Mouse (Mus musculus) urinary bladder, postnatal 10 days (tissue): ENCODE measurements at regions not wholly inside any gene's neighbourhood (a gene's known extent, or its start where the extent isn't known, plus 50 kb on each side); places are given as distances from the start of the nearest gene placed in this dataset.

Experiments used
- DNase-seq: peaks from one replicate; pipeline ENCODE4 v3.0.0; 2022; ENCODE audit warnings: low spot score

- DNase-seq, result no peak
Observed at GRCm38 (mm10) chr5:51840638-51841329, 273.3 kb upstream of the Ppargc1a start.

GRCm38 (mm10) chr5:51839292-51839691 is 271.8 kb upstream of the Ppargc1a start:
- DNase-seq, result no peak

- no peak for DNase-seq
Observed at GRCm38 (mm10) chr5:51830551-51830950, 263.0 kb upstream of the Ppargc1a start.

- DNase-seq, result no peak
Observed at GRCm38 (mm10) chr5:51830015-51830414, 262.5 kb upstream of the Ppargc1a start.

- no peak for DNase-seq
Observed at GRCm38 (mm10) chr5:51829606-51830005, 262.1 kb upstream of the Ppargc1a start.

GRCm38 (mm10) chr5:51829020-51829419 is 261.5 kb upstream of the Ppargc1a start:
- no peak for DNase-seq

- no peak for DNase-seq
Observed at GRCm38 (mm10) chr5:51826269-51826668, 258.7 kb upstream of the Ppargc1a start.

- DNase-seq, result no peak
Observed at GRCm38 (mm10) chr5:51825584-51826088, 258.1 kb upstream of the Ppargc1a start.

GRCm38 (mm10) chr5:51824731-51825130 is 257.2 kb upstream of the Ppargc1a start:
- no peak for DNase-seq

- DNase-seq, result no peak
Observed at GRCm38 (mm10) chr5:51823657-51824056, 256.1 kb upstream of the Ppargc1a start.

GRCm38 (mm10) chr5:51816258-51816657 is 248.7 kb upstream of the Ppargc1a start:
- no peak for DNase-seq

- DNase-seq, result no peak
Observed at GRCm38 (mm10) chr5:51811728-51812127, 244.2 kb upstream of the Ppargc1a start.

GRCm38 (mm10) chr5:51801486-51801885 is 234.0 kb upstream of the Ppargc1a start:
- no peak for DNase-seq

- no peak for DNase-seq
Observed at GRCm38 (mm10) chr5:51799371-51800035, 232.0 kb upstream of the Ppargc1a start.

GRCm38 (mm10) chr5:51794097-51794496 is 226.6 kb upstream of the Ppargc1a start:
- no peak for DNase-seq

- no peak for DNase-seq
Observed at GRCm38 (mm10) chr5:51792950-51793349, 225.4 kb upstream of the Ppargc1a start.

GRCm38 (mm10) chr5:51788768-51789167 is 221.2 kb upstream of the Ppargc1a start:
- DNase-seq, result no peak

GRCm38 (mm10) chr5:51783523-51783922 is 216.0 kb upstream of the Ppargc1a start:
- DNase-seq, result no peak

- no peak for DNase-seq
Observed at GRCm38 (mm10) chr5:51783099-51783498, 215.6 kb upstream of the Ppargc1a start.

- DNase-seq, result no peak
Observed at GRCm38 (mm10) chr5:51775502-51776145, 208.1 kb upstream of the Ppargc1a start.

- DNase-seq, result no peak
Observed at GRCm38 (mm10) chr5:51771655-51772054, 204.1 kb upstream of the Ppargc1a start.

- no peak for DNase-seq
Observed at GRCm38 (mm10) chr5:51766111-51766510, 198.6 kb upstream of the Ppargc1a start.

- DNase-seq, result no peak
Observed at GRCm38 (mm10) chr5:51764416-51764815, 196.9 kb upstream of the Ppargc1a start.
